Mouse (Mus musculus) CD4-positive, CD25-positive, alpha-beta regulatory T cell, adult 2 months (primary cell): ENCODE measurements around the gene Exog.
A peak's percentile ranks its signal among the peaks of the same experiment; 100 is the strongest.

ENCODE experiments used
- DNase-seq: peaks from one replicate; pipeline ENCODE4 v3.0.0-alpha.2; 2012; ENCODE audit warnings: low read depth, low spot score

Gene Exog

GRCm38 (mm10) chr9:119457122-119457521 lies 12.4 kb downstream of the Exog start:
- DNase-seq: no peak

GRCm38 (mm10) chr9:119460410-119460809 lies 15.7 kb downstream of the Exog start:
- DNase-seq: peak; percentile 72

- no peak for DNase-seq
These were observed 20.3 kb downstream of the Exog start for GRCm38 (mm10) chr9:119465056-119465455.

- DNase-seq: no peak
These were observed 20.9 kb downstream of the Exog start for GRCm38 (mm10) chr9:119465595-119465994.

- DNase-seq: no peak
These were observed 25.1 kb downstream of the Exog start for GRCm38 (mm10) chr9:119469691-119470353.

- DNase-seq: no peak
These were observed 27.7 kb downstream of the Exog start for GRCm38 (mm10) chr9:119472412-119472918.

GRCm38 (mm10) chr9:119473011-119473410 lies 28.3 kb downstream of the Exog start:
- DNase-seq: no peak

GRCm38 (mm10) chr9:119473608-119474164 lies 28.9 kb downstream of the Exog start:
- DNase-seq: no peak

- no peak for DNase-seq
These were observed 30.2 kb downstream of the Exog start for GRCm38 (mm10) chr9:119474717-119475611.

GRCm38 (mm10) chr9:119477754-119478153 lies 33.0 kb downstream of the Exog start:
- no peak for DNase-seq

- DNase-seq: no peak
These were observed 33.6 kb downstream of the Exog start for GRCm38 (mm10) chr9:119478345-119478744.

GRCm38 (mm10) chr9:119479297-119479696 lies 34.6 kb downstream of the Exog start:
- DNase-seq: no peak

GRCm38 (mm10) chr9:119481612-119482011 lies 36.9 kb downstream of the Exog start:
- DNase-seq: no peak

- no peak for DNase-seq
These were observed 39.0 kb downstream of the Exog start for GRCm38 (mm10) chr9:119483554-119484353.

- no peak for DNase-seq
These were observed 39.7 kb downstream of the Exog start for GRCm38 (mm10) chr9:119484420-119484819.

GRCm38 (mm10) chr9:119484868-119485267 lies 40.1 kb downstream of the Exog start:
- no peak for DNase-seq

- DNase-seq: no peak
These were observed 51.6 kb downstream of the Exog start for GRCm38 (mm10) chr9:119496354-119496753.

GRCm38 (mm10) chr9:119496960-119497359 lies 52.2 kb downstream of the Exog start:
- DNase-seq: no peak

GRCm38 (mm10) chr9:119497546-119498246 lies 53.0 kb downstream of the Exog start:
- no peak for DNase-seq

GRCm38 (mm10) chr9:119498247-119498607 lies 53.5 kb downstream of the Exog start:
- DNase-seq: no peak

- no peak for DNase-seq
These were observed 54.1 kb downstream of the Exog start for GRCm38 (mm10) chr9:119498885-119499284.
